Mouse (Mus musculus) embryo, embryonic 11 days (tissue): ENCODE data around the gene Pkd2l1.

Experiments
- DNase-seq: peaks from one replicate; pipeline ENCODE4 v3.0.0-alpha.2; 2015

The Pkd2l1 gene

DNA sequence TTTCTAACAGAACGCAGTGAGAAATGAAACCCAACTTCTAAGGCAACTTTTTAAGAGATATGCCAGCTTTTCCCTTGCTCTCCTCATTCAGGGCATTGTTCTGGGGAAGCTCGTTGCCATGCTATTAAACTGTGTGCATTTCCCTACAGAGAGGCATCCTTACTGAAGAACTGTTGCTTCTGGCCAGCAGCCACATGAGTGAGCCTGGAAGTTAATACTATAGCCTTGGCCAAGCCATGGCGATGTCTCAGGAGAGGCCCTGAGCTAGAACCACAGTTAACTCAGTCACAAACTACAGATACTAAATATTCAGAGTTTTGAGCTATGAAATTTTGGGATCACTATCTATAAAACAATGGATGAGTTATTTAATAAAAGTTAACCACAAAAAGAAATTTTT is 89.2 kb downstream of the Pkd2l1 start:
- no peak for DNase-seq

DNA sequence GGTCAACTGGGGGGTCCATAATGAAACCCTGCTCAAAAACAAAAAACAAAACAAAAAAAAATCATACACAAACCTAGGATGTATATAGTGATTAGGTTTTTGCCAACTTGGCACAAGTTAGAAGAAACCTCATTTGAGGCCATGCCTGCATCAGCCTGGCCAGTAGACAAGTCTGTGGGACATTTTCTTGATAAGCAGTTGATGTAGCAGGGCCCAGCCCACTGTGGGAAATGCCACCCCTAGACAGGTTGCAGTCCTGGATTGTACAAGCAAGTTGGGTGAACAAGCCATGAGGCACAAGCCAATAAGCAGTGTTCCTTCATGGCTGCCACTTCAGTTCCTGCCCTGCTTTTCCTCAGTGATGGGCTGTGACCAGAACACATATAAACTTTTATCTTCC is 91.4 kb downstream of the Pkd2l1 start:
- no peak for DNase-seq
